15 mouse cellular contexts compared by ENCODE assay signal in the genomic region with DNA sequence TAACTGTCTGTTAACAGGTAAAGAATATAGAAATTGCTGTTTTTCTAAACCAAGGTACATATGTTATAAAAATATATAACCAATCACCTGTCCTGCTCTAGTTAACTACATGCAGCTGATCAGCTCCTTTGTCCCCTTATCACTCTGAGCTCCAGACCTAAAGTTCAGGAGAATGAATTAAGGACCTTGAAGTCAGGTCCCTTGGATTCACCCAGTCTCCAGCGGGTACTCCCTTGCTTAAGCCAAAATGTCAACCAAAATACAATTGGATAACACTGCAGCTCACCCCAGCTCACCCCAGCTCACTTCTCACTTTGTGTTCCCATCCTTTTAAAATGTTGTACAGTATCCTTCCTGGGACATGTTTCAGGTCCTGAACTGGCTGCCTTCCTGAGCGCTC. TPM values are rescaled to one million over a fixed set of nuclear protein-coding genes. Genes with fewer than 3 reads are reported as not detected.
"Had no signal": no experiment of that assay in that cellular context is flagged by ENCODE, and none has a peak within 500 bp of the region (broad histone marks: within the 10 kb centered on the region; RNA-seq: fewer than 3 reads in every experiment).

No protein-coding gene starts in this region.

- H3K27ac ChIP-seq: intestine, embryonic 15.5 days; limb, embryonic 13.5 days; midbrain, embryonic 15.5 days had no signal

- ATAC-seq: intestine, embryonic 15.5 days; midbrain, embryonic 15.5 days had no signal

- H3K4me2 ChIP-seq: intestine, embryonic 15.5 days; midbrain, embryonic 15.5 days had no signal

- H3K9me3 ChIP-seq: intestine, embryonic 15.5 days; limb, embryonic 13.5 days; midbrain, embryonic 15.5 days had no signal

- H3K27me3 ChIP-seq: intestine, embryonic 15.5 days; limb, embryonic 13.5 days; midbrain, embryonic 15.5 days had no signal

- H3K4me3 ChIP-seq: intestine, embryonic 15.5 days; limb, embryonic 13.5 days; midbrain, embryonic 15.5 days had no signal

- H3K9ac ChIP-seq: intestine, embryonic 15.5 days; midbrain, embryonic 15.5 days had no signal

- DNase-seq: kidney, adult 8-10 months; kidney, postnatal 14 days; left cerebral cortex, postnatal 4 days; lung, adult 18-20 months; lung, postnatal 36 days; right cerebral cortex, postnatal 14 days; thymus, adult 18-20 months had no signal

- H3K36me3 ChIP-seq: intestine, embryonic 15.5 days; limb, embryonic 13.5 days; midbrain, embryonic 15.5 days had no signal

RNA-seq across cellular contexts. Expression of gene Tex21, which starts 7.0 kb away (rescaled TPM):
- polyA plus RNA-seq: intestine, embryonic 15.5 days; large intestine, adult 2 months; liver, adult 2 months; lung, embryonic 16.5 days; midbrain, embryonic 15.5 days; small intestine, adult 2 months; stomach, embryonic 14.5 days had no signal
